Mouse (Mus musculus): ENCODE measurements around the gene Hdac11.

DNA sequence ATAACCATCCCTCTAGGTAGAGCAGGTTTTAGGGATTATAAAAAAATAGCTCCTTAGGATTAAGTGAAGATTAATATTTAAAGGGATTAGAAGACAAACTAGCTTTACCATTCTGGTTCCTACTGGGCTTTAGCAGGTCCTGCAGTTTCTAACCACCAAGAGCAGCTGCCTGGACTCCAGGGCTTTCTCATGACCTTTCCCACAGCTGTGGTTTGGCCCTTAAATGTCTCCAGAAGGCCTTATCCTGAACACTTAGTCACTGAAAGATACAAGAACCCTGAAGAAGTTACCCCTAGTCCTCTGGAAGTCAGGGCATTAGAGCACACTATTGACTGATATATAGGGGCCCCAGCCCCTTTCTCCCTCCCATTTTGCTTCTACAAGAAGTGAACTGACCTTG lies 47.0 kb upstream of the Hdac11 start:
- TF ChIP-seq GATA1 (IDR thresholded peaks at IDR 0.05; ENCODE audit: low read length) (no peak), TAL1 (IDR thresholded peaks at IDR 0.05; ENCODE audit: low read length) (no peak)
